Mouse (Mus musculus) ES-E14 (cell line): Measurements from ENCODE around the gene Zfp704. TPM values are rescaled to one million over a fixed set of nuclear protein-coding genes. Genes with fewer than 3 reads are reported as not detected.

Experiments used
- DNase-seq: peaks from one replicate; pipeline ENCODE4 v3.0.0-alpha.2; 2013; ENCODE audit warnings: low read depth, low spot score
- H3K27ac ChIP-seq: 2 replicates; pipeline ENCODE4 v1.5.1; 2012; ENCODE audit warnings: low read depth, mild to moderate bottlenecking, low read length, moderate library complexity, mixed read lengths; ENCODE audit not compliant: poor library complexity, insufficient read depth, severe bottlenecking
- H3K36me3 ChIP-seq: 2 replicates; pipeline ENCODE4 v1.6.1; 2012; ENCODE audit warnings: mild to moderate bottlenecking, low read length, moderate library complexity, mixed read lengths; ENCODE audit not compliant: control insufficient read depth, poor library complexity, insufficient read depth, severe bottlenecking
- H3K4me1 ChIP-seq, 2 experiments: fragments of 150-350 bp in 1 of 2; sonication (generic) in 1 of 2; 2 replicates each; pipeline ENCODE4 v1.6.1; 2012; ENCODE audit warnings: low read length in 2 of 2, mild to moderate bottlenecking in 1 of 2, mixed read lengths in 1 of 2; ENCODE audit not compliant: control insufficient read depth in 2 of 2, insufficient read depth in 2 of 2, poor library complexity in 1 of 2
- H3K4me3 ChIP-seq, 2 experiments: fragments of 150-350 bp in 1 of 2; sonication (generic) in 1 of 2; 2 replicates each; pipeline ENCODE4 v1.5.1; 2012; ENCODE audit warnings: low read length in 2 of 2, low read depth in 1 of 2, mild to moderate bottlenecking in 1 of 2, mixed read lengths in 1 of 2; ENCODE audit not compliant: insufficient read depth in 1 of 2, poor library complexity in 1 of 2, severe bottlenecking in 1 of 2
- H3K9ac ChIP-seq: 2 replicates; pipeline ENCODE4 v1.6.1; 2012; ENCODE audit warnings: low read depth, mild to moderate bottlenecking, low read length, mixed read lengths; ENCODE audit not compliant: poor library complexity, insufficient read depth, severe bottlenecking
- H3K9me3 ChIP-seq: fragments of 150-350 bp; sonication (generic); 2 replicates; pipeline ENCODE4 v1.6.1; 2012; ENCODE audit warnings: low read depth, mild to moderate bottlenecking, low read length; ENCODE audit not compliant: control insufficient read depth, insufficient read depth
- CHD2 ChIP-seq: IDR thresholded peaks from 2 replicates; pipeline ENCODE4 v1.6.1; 2014; ENCODE audit warnings: mild to moderate bottlenecking, low read depth, low read length, inconsistent platforms
- HCFC1 ChIP-seq: IDR thresholded peaks from 2 replicates; pipeline ENCODE4 v1.6.1; 2012; ENCODE audit warnings: low read length, inconsistent platforms, borderline replicate concordance; ENCODE audit not compliant: insufficient read depth
- MAFK ChIP-seq: IDR thresholded peaks from 2 replicates; pipeline ENCODE4 v1.6.1; 2014; ENCODE audit warnings: mild to moderate bottlenecking, low read depth, low read length, inconsistent platforms; ENCODE audit not compliant: insufficient read depth
- ZC3H11A ChIP-seq: IDR thresholded peaks from 2 replicates; pipeline ENCODE4 v1.6.1; 2012; ENCODE audit warnings: low read depth, mild to moderate bottlenecking, inconsistent platforms, low read length, borderline replicate concordance
- ZNF384 ChIP-seq: IDR thresholded peaks from 2 replicates; pipeline ENCODE4 v1.6.1; 2012; ENCODE audit warnings: low read depth, low read length, inconsistent platforms
- in situ Hi-C, 2 experiments: fragments of 600-800 bp; cut with MboI; formaldehyde crosslinking; loops; one replicate each; pipeline ENCODE4 v1.15.1; 2025; ENCODE audit warnings: low sequenced_read_pairs in 2 of 2, inconsistent platforms in 1 of 2; ENCODE audit not compliant: unreplicated experiment in 2 of 2
- total RNA-seq: library from RNA; depleted of rRNA; stranded (reverse); fragments of 300-350 nt; gene quantifications from 2 replicates; pipeline ENCODE4 v1.2.3, GENCODE M21; 2012

Zfp704 gene
- total RNA-seq, 1 experiment, result 11.4 TPM

DNA sequence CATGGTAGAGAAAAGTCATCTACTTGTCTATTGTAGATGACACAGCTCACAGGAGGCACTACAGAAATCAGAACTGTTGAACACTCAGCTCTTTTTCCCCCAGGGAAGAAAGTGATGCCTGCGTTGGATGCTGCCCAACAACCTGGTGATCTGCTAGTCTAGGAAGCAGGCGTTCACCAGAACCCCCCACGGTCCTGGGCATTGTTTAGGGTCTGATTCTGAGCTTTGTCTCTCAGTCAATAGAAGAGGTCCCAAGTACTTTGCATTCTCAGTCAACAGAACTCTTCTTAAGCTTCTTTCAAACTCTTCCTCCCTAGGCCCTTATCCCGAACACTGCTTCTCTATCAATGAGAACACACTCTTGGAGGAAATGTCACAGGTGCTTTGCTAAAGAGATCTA is 122.2 kb downstream of the Zfp704 start:
- TF ChIP-seq CHD2 (no peak), HCFC1 (no peak), ZC3H11A (no peak), MAFK (no peak), ZNF384 (no peak)
- no peak overlapping the region for H3K4me3 ChIP-seq
- no peaks in the 10 kb centered on the region for H3K9me3 ChIP-seq
- DNase-seq, result no peak
- no peaks in the 10 kb centered on the region for H3K36me3 ChIP-seq
- H3K9ac ChIP-seq, result no peak overlapping the region
- in situ Hi-C loops, result no loop called here
- peaks cover 9 to 16% of the 10 kb centered on the region in 2 experiments for H3K4me1 ChIP-seq
- H3K27ac ChIP-seq, result no peak overlapping the region

DNA sequence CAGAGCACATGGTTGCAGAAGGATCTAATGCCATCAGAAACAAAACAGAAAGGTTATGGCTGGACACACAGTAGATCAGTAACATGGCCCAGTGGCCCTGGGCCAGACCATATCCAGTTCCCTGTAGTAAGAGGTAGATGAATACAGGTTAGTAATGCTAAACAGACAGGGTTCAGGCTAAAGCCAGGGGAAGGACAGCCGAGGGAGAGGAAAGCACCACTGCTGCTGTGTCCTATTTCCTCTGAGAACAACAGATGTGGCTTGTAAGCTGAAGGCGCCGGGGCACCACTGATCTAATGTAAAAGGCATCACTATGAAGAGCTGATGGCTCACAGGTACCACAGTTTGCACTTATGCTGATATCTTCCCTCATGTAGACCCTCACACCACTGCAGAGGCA is 124.4 kb downstream of the Zfp704 start:
- DNase-seq, result no peak
- TF ChIP-seq CHD2, result no peak
- TF ChIP-seq ZNF384, result no peak
- TF ChIP-seq HCFC1, result no peak
- in situ Hi-C loops, result no loop called here
- Histone ChIP-seq H3K4me1 (peaks cover 6 to 12% of the 10 kb centered on the region in 2 experiments), H3K27ac (no peak overlapping the region), H3K9ac (no peak overlapping the region), H3K4me3 (no peak overlapping the region), H3K9me3 (no peaks in the 10 kb centered on the region), H3K36me3 (no peaks in the 10 kb centered on the region)

DNA sequence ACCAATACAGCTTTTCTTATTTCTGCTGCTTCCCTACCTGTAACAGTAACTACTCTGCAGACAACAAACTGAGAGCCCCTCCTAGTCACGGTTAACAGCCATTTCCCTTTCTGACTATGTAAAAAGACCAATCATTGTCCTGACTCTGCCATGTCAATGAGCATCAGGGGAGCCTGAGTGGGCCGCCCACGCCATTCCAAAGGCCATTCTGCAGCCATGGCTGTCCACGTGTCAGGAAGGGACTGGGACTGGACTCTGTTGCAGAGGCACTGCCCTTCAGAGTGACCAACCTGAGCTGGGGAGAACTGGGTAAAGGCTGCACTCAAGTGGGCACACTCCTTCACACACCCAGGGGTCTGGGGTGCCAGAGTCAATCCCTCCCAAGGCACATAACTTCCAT is 127.9 kb downstream of the Zfp704 start:
- in situ Hi-C loops, result no loop called here

DNA sequence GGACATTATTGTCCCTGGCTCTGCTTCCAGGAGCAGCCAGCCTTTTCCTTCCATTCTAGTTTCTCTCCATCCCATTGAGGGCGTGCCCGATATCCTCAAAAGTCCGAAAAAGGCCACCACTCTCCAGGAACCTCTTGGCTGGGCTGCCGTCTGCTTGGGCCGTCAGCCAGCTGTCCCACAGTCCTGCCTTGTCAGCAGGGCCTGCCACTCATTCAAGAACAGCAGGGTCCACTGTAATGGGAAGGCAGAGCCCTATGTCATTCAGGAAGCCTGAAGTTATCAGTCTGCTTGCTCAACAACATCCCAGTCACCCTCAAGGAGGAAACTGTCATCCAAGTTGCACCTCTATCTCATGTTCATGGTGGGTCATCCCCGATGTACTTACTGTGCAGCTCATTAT is 128.5 kb downstream of the Zfp704 start:
- no peak for DNase-seq
- Histone ChIP-seq H3K4me1 (peaks cover 0 to 7% of the 10 kb centered on the region in 2 experiments; a peak in 1 of 4 replicates), H3K36me3 (no peaks in the 10 kb centered on the region), H3K27ac (no peak overlapping the region), H3K4me3 (no peak overlapping the region), H3K9ac (no peak overlapping the region), H3K9me3 (no peaks in the 10 kb centered on the region)
- TF ChIP-seq MAFK, result no peak
- TF ChIP-seq ZC3H11A, result no peak
- no peak for TF ChIP-seq ZNF384
- TF ChIP-seq HCFC1, result no peak
- TF ChIP-seq CHD2, result no peak
- in situ Hi-C loops, result no loop called here

More for the DNA sequence above, 127.9 kb downstream of the Zfp704 start:
- no peak for DNase-seq
- H3K9ac ChIP-seq, result no peak overlapping the region
- TF ChIP-seq CHD2 (no peak), ZNF384 (no peak), MAFK (no peak), HCFC1 (no peak), ZC3H11A (no peak)
- no peak overlapping the region for H3K4me3 ChIP-seq
- H3K9me3 ChIP-seq, result no peaks in the 10 kb centered on the region
- no peak overlapping the region for H3K27ac ChIP-seq
- H3K4me1 ChIP-seq, result peaks cover 3 to 9% of the 10 kb centered on the region in 2 experiments; a peak in 2 of 4 replicates
- H3K36me3 ChIP-seq, result no peaks in the 10 kb centered on the region

DNA sequence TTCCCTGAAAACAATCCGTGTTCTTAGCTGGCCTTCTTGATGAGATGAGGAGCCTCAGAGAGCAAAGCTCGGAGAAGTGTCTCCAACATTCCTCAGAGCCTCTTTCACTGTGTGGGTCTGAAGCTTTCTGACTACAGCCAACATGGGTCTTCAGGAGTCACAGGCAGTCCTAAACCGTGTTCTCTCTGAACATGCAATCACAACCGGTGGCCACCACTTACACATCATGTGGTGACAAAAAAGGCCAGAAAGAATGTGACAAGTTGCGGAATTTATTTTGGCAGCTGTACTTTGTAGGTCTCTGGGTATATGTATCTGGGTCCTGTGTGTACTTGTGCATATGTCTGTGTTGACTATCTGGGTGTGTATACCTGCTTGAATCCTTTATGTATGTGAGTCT is 128.9 kb downstream of the Zfp704 start:
- Histone ChIP-seq H3K9ac (no peak overlapping the region), H3K36me3 (no peaks in the 10 kb centered on the region), H3K27ac (no peak overlapping the region), H3K4me1 (peaks cover 0 to 5% of the 10 kb centered on the region in 2 experiments; a peak in 1 of 4 replicates), H3K4me3 (no peak overlapping the region), H3K9me3 (no peaks in the 10 kb centered on the region)
- in situ Hi-C loops, result no loop called here
- no peak for DNase-seq
- TF ChIP-seq CHD2 (no peak), ZC3H11A (no peak), MAFK (no peak)
